Mouse (Mus musculus) adrenal gland, postnatal 10 days (tissue): ENCODE measurements around the gene Cpn2. TPM values are rescaled to one million over a fixed set of nuclear protein-coding genes. Genes with fewer than 3 reads are reported as not detected.

ENCODE experiments used
- DNase-seq: peaks from one replicate; pipeline ENCODE4 v3.0.0; 2021; ENCODE audit warnings: mixed read lengths
- total RNA-seq, 2 experiments: library from RNA; stranded (reverse); gene quantifications; 2 replicates each; pipeline ENCODE4 v1.2.3; 2021

The Cpn2 gene
- total RNA-seq, 2 experiments from 2014 or later: 19.5 to 28.3 TPM

GRCm38 (mm10) chr16:30280676-30281297, 13.5 kb upstream of the Cpn2 start:
- no peak for DNase-seq

GRCm38 (mm10) chr16:30278406-30278805, 11.1 kb upstream of the Cpn2 start:
- no peak for DNase-seq

GRCm38 (mm10) chr16:30275558-30276340, 8.4 kb upstream of the Cpn2 start:
- DNase-seq: no peak

- no peak for DNase-seq
Observed at GRCm38 (mm10) chr16:30273065-30273464, 5.8 kb upstream of the Cpn2 start.

GRCm38 (mm10) chr16:30271941-30272595, 4.8 kb upstream of the Cpn2 start:
- no peak for DNase-seq

- DNase-seq: no peak
Observed at GRCm38 (mm10) chr16:30271223-30271761, 4.0 kb upstream of the Cpn2 start.

GRCm38 (mm10) chr16:30266561-30266960, 738 bp downstream of the Cpn2 start:
- DNase-seq: no peak

GRCm38 (mm10) chr16:30265611-30266010, 1.7 kb downstream of the Cpn2 start:
- no peak for DNase-seq

- DNase-seq: no peak
Observed at GRCm38 (mm10) chr16:30263156-30263555, 4.1 kb downstream of the Cpn2 start.

GRCm38 (mm10) chr16:30262664-30263063, 4.6 kb downstream of the Cpn2 start:
- peak; percentile 81 for DNase-seq

- DNase-seq: no peak
Observed at GRCm38 (mm10) chr16:30262157-30262556, 5.1 kb downstream of the Cpn2 start.

- peak; percentile 42 for DNase-seq
Observed at GRCm38 (mm10) chr16:30261341-30261740, 6.0 kb downstream of the Cpn2 start.

GRCm38 (mm10) chr16:30260012-30260635, 7.2 kb downstream of the Cpn2 start:
- peak; percentile 41 for DNase-seq

- peak; percentile 64 for DNase-seq
Observed at GRCm38 (mm10) chr16:30259444-30259843, 7.9 kb downstream of the Cpn2 start.

- no peak for DNase-seq
Observed at GRCm38 (mm10) chr16:30258441-30258840, 8.9 kb downstream of the Cpn2 start.

- DNase-seq: no peak
Observed at GRCm38 (mm10) chr16:30257718-30258117, 9.6 kb downstream of the Cpn2 start.

GRCm38 (mm10) chr16:30255061-30255460, 12.2 kb downstream of the Cpn2 start:
- DNase-seq: no peak

GRCm38 (mm10) chr16:30253900-30254299, 13.4 kb downstream of the Cpn2 start:
- DNase-seq: no peak

- DNase-seq: no peak
Observed at GRCm38 (mm10) chr16:30253374-30253773, 13.9 kb downstream of the Cpn2 start.

GRCm38 (mm10) chr16:30252003-30252418, 15.3 kb downstream of the Cpn2 start:
- peak; percentile 89 for DNase-seq

GRCm38 (mm10) chr16:30244037-30244700, 23.1 kb downstream of the Cpn2 start:
- DNase-seq: no peak

- no peak for DNase-seq
Observed at GRCm38 (mm10) chr16:30241623-30242022, 25.7 kb downstream of the Cpn2 start.
